Mouse (Mus musculus) embryonic stem cell, embryonic (primary cell): ENCODE measurements around the gene Megf8.

Source experiments
- CTCF ChIA-PET, 4 experiments: fragments of 300-600 bp in 2 of 4; fragments of 350-600 bp in 2 of 4; sonication (Branson Sonifier 250); formaldehyde crosslinking; loops; one replicate each; lab custom pipeline; 2022; ENCODE audit warnings: inconsistent platforms in 2 of 4; lab: Charles Lee
- POLR2A ChIA-PET, 4 experiments: fragments of 300-600 bp in 2 of 4; fragments of 350-600 bp in 2 of 4; sonication (Branson Sonifier 250); formaldehyde crosslinking; loops; one replicate each; lab custom pipeline; 2022; ENCODE audit warnings: antibody characterized with exemption in 4 of 4, inconsistent platforms in 1 of 4; lab: Charles Lee

Gene Megf8

GRCm38 (mm10) chr7:25387811-25388440, 71.0 kb downstream of the Megf8 start:
- CTCF ChIA-PET, result interaction anchor here in 1 of 4 experiments (1.5 to 1.6 kb wide), 2 partner anchors 11 to 54 kb away, joined by 4 to 5 read pairs; no protein-coding TSS in a partner anchor
- POLR2A ChIA-PET, result interaction anchor here in 3 of 4 experiments (0.6 to 1.7 kb wide), 3 partner anchors 7 to 61 kb away, joined by 3 to 5 read pairs (median 3); no protein-coding TSS in a partner anchor

DNA sequence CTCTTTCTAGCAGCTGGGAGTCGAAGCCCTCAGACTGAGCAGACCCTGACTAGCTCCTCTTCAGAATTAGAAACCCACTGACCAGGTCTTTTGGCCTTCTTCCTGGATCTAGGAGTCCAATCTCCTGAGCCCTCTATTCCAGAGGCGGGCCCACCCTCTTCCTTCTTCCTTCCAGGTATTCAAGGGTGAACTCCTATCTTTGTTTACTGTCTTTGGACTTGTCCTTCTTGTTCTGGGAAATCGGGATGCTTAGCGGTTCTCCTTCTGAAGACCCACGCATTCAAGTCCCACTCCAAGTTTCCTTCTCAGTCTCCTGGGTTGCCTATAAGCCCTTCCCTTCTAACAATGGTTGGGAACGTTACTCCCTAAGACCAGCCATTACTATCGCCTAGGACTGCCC, 72.0 kb downstream of the Megf8 start:
- ChIA-PET CTCF (no interaction called here), POLR2A (interaction anchor here in 3 of 4 experiments (0.6 to 1.7 kb wide), 3 partner anchors 10 to 572 kb away, joined by 3 to 6 read pairs (median 3); no protein-coding TSS in a partner anchor)

- ChIA-PET POLR2A (interaction anchor here in 3 of 4 experiments (0.5 to 1.8 kb wide), 7 partner anchors 9 to 1913 kb away, joined by 3 to 6 read pairs (median 4); no protein-coding TSS in a partner anchor), CTCF (interaction anchor here (0.6 to 1.4 kb wide), 6 partner anchors 11 to 19 kb away, joined by 3 to 6 read pairs (median 4); no protein-coding TSS in a partner anchor)
These were observed 73.2 kb downstream of the Megf8 start for GRCm38 (mm10) chr7:25390054-25390770.

DNA sequence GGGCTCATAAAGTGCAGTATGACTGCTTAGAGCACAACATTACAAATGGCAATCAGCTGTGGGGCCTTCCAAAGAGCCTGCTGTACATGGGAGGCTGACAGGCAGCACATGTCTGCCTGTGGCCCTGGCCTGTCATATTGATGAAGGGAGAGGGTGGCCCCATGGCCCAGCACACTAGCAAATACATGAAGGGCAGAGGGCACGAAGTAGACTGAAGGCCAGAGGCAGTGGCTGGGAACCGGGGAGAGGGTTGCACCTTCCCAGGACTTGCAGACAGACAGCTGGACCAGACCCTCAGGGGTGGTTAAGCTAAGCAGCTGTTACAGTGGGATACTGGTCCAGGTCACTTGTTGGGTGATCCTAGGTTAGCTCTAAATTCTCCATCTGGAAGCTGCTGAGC, 74.0 kb downstream of the Megf8 start:
- ChIA-PET POLR2A (interaction anchor here in 3 of 4 experiments (0.5 to 1.8 kb wide), 4 partner anchors 10 to 311 kb away, joined by 3 to 5 read pairs (median 4); no protein-coding TSS in a partner anchor), CTCF (interaction anchor here in 3 of 4 experiments (0.6 to 1.4 kb wide), 3 partner anchors 12 to 23 kb away, joined by 4 to 6 read pairs (median 5); no protein-coding TSS in a partner anchor)

GRCm38 (mm10) chr7:25391856-25392453, 75.0 kb downstream of the Megf8 start:
- POLR2A ChIA-PET, result no interaction called here

GRCm38 (mm10) chr7:25392851-25393250, 75.9 kb downstream of the Megf8 start:
- ChIA-PET CTCF (interaction anchor here in 3 of 4 experiments (0.6 to 3.2 kb wide), 5 partner anchors 10 to 1881 kb away, joined by 3 to 17 read pairs (median 3); no protein-coding TSS in a partner anchor), POLR2A (interaction anchor here in 2 of 4 experiments (1.0 to 4.3 kb wide), 4 partner anchors 8 to 12 kb away, joined by 3 to 43 read pairs (median 14); no protein-coding TSS in a partner anchor)

More at GRCm38 (mm10) chr7:25391856-25392453, 75.0 kb downstream of the Megf8 start:
- CTCF ChIA-PET, result interaction anchor here in 1 of 4 experiments (3.2 kb wide), 1 partner anchor 11 kb away, joined by 17 read pairs; no protein-coding TSS in a partner anchor

DNA sequence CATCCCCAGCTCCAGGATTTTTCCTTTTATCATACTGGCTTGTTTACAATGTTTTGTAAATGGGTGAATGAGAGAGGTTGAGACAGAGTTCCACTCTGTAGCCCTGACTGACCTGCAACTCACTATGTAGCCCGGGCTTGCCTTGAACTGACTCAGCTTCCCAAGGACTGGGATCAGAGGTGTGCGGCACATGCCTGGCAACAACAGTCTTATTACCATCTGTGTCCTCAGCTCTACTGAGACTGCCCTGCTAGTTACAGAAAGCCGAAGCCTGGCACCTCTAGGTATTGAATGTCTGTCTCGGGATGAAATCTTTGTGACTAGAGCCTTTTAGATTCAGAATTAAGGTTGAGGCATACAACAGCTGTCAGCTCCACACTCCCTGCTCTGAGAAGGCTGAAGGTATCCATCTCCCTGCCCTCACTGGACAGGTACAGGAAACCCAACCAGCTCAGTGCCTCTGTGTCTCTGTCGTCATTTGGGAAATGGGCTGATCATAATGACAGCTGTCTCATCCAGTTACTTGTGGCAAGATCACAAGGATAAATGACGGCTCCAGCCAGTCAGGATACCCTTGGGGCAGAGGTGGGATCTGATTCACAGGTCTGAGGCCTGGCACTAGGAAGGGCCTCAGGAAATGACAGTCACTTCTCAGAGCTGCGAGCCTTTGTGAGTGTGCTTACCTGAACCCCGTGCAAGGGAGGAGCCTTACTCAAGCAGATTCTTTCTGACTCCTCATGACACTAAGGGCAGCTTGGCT, 76.7 kb downstream of the Megf8 start:
- POLR2A ChIA-PET, result interaction anchor here in 2 of 4 experiments (0.6 to 4.3 kb wide), 8 partner anchors 9 to 317 kb away, joined by 3 to 43 read pairs (median 4); no protein-coding TSS in a partner anchor
- CTCF ChIA-PET, result interaction anchor here in 2 of 4 experiments (0.6 to 3.2 kb wide), 6 partner anchors 9 to 15 kb away, joined by 3 to 17 read pairs (median 4); no protein-coding TSS in a partner anchor

DNA sequence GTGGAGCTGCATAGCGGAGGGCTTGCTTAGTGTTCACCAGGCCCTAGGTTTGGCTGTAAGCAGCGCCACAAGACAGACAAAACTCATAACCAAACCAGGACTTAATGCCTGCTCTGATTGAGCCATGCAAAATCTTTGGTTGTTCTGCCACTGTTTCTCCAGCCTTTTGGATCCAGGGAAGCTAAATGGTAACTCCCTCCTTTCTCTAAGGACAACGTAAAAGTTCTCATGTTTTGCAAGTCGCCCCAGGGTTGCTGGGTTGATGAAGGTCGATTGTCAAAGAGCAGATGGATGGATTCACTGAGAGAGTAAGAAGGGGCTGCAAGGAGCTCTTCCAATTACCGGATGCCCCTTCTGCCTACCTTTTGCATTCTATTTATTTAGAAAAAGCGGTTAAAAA, 77.8 kb downstream of the Megf8 start:
- ChIA-PET CTCF (interaction anchor here in 2 of 4 experiments (1.2 to 3.2 kb wide), 7 partner anchors 8 to 288 kb away, joined by 4 to 17 read pairs (median 10); partner anchors contain the start of gene Pafah1b3 (in 1 of the 2)), POLR2A (interaction anchor here (0.5 to 4.3 kb wide), 25 partner anchors 14 to 422 kb away, joined by 3 to 43 read pairs (median 4); partner anchors contain the start of gene Cyp2s1 (in 1 of the 4))

DNA sequence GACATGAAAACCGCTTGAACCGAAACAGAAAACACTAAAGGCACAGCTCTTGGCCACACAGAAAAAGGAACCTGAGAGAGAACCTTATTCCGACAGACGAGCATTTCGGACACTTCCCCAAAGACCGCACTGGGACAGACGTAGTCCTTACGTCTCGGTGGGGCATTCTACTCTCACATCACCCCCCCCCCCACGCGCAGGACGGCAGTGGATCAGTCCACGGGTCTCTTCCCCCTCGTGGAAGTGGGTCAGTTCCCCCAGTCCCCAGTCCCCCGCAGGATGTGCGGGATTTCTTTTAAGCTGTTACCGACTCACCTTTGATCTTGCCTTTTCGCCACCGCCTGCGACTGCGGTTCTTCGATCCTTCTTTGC, 78.2 kb downstream of the Megf8 start:
- ChIA-PET POLR2A (interaction anchor here (0.6 to 4.3 kb wide), 44 partner anchors 7 to 421 kb away, joined by 3 to 43 read pairs (median 4); partner anchors contain the start of genes Cic (in 2 of the 4), B9d2 (in 1 of the 4), Cxcl17 (in 1 of the 4) and Cyp2s1 (in 1 of the 4)), CTCF (interaction anchor here (0.6 to 3.2 kb wide), 18 partner anchors 8 to 445 kb away, joined by 3 to 17 read pairs (median 7); partner anchors contain the start of genes Megf8 (in 2 of the 4), Ceacam1 (in 1 of the 4) and Pafah1b3 (in 1 of the 4))

- POLR2A ChIA-PET, result interaction anchor here (0.6 to 4.3 kb wide), 46 partner anchors 8 to 360 kb away, joined by 3 to 43 read pairs (median 4); partner anchors contain the start of genes Cic (in 2 of the 4), B9d2 (in 1 of the 4), Cxcl17 (in 1 of the 4) and Gsk3a (in 1 of the 4)
- CTCF ChIA-PET, result interaction anchor here (0.6 to 3.2 kb wide), 22 partner anchors 7 to 445 kb away, joined by 3 to 17 read pairs (median 5); partner anchors contain the start of genes Megf8 (in 2 of the 4), Ceacam1 (in 1 of the 4) and Pafah1b3 (in 1 of the 4)
These were observed 78.9 kb downstream of the Megf8 start for GRCm38 (mm10) chr7:25395558-25396521.

GRCm38 (mm10) chr7:25396621-25397020, 79.7 kb downstream of the Megf8 start:
- ChIA-PET POLR2A (interaction anchor here in 3 of 4 experiments (0.7 to 4.3 kb wide), 10 partner anchors 16 to 358 kb away, joined by 3 to 43 read pairs (median 5); no protein-coding TSS in a partner anchor), CTCF (interaction anchor here (0.5 to 2.3 kb wide), 8 partner anchors 13 to 303 kb away, joined by 3 to 11 read pairs (median 4); no protein-coding TSS in a partner anchor)

GRCm38 (mm10) chr7:25398610-25399009, 81.6 kb downstream of the Megf8 start, which contains the start of gene Lipe:
Gene Lipe (minus strand): TSS chr7:25398710.
- POLR2A ChIA-PET, result interaction anchor here in 3 of 4 experiments (0.6 to 1.7 kb wide), 5 partner anchors 24 to 552 kb away, joined by 3 to 5 read pairs (median 3); no protein-coding TSS in a partner anchor

GRCm38 (mm10) chr7:25399028-25399427, 82.1 kb downstream of the Megf8 start:
- ChIA-PET POLR2A (interaction anchor here in 3 of 4 experiments (0.6 to 0.7 kb wide), 4 partner anchors 34 to 552 kb away, joined by 3 to 5 read pairs (median 3); no protein-coding TSS in a partner anchor), CTCF (interaction anchor here in 1 of 4 experiments (0.6 kb wide), 2 partner anchors 93 to 207 kb away, joined by 3 read pairs; no protein-coding TSS in a partner anchor)

More at GRCm38 (mm10) chr7:25398610-25399009, 81.6 kb downstream of the Megf8 start, which contains the start of gene Lipe:
- CTCF ChIA-PET, result interaction anchor here in 2 of 4 experiments (0.6 to 1.0 kb wide), 3 partner anchors 11 to 207 kb away, joined by 3 to 4 read pairs (median 3); no protein-coding TSS in a partner anchor

- POLR2A ChIA-PET, result interaction anchor here in 1 of 4 experiments (1.1 kb wide), 1 partner anchor 67 kb away, joined by 3 read pairs; no protein-coding TSS in a partner anchor
- CTCF ChIA-PET, result interaction anchor here in 2 of 4 experiments (1.5 to 1.7 kb wide), 5 partner anchors 12 to 187 kb away, joined by 4 to 10 read pairs (median 7); partner anchors contain the start of genes Cxcl17 (in 1 of the 2) and Megf8 (in 1 of the 2)
These were observed 84.6 kb downstream of the Megf8 start for GRCm38 (mm10) chr7:25401551-25401950.
